Mouse (Mus musculus) MEL (cell line): Measurements from ENCODE around the gene Dpy19l3. TPM values are rescaled to one million over a fixed set of nuclear protein-coding genes. Genes with fewer than 3 reads are reported as not detected.

Experiments used
- DNase-seq: peaks from one replicate; pipeline ENCODE4 v3.0.0; 2011; ENCODE audit warnings: low read depth, low spot score
- H3K27ac ChIP-seq: 2 replicates; pipeline ENCODE4 v1.5.1; 2012; ENCODE audit warnings: low read depth, mild to moderate bottlenecking, control low read depth, low read length, moderate library complexity; ENCODE audit not compliant: control insufficient read depth
- H3K27me3 ChIP-seq, 2 experiments: fragments of 150-350 bp in 1 of 2; sonication (generic) in 1 of 2; 2 replicates each; pipeline ENCODE4 v1.6.1; 2012; ENCODE audit warnings: low read length in 2 of 2, mild to moderate bottlenecking in 2 of 2, improper control_type of control experiment in 1 of 2, moderate library complexity in 1 of 2; ENCODE audit not compliant: insufficient read depth in 2 of 2, control insufficient read depth in 1 of 2
- H3K36me3 ChIP-seq, 2 experiments: 2 replicates each; pipeline ENCODE4 v1.6.1; 2012 to 2014; ENCODE audit warnings: low read length in 2 of 2, improper control_type of control experiment in 1 of 2, inconsistent platforms in 1 of 2, mild to moderate bottlenecking in 1 of 2; ENCODE audit not compliant: insufficient read depth in 2 of 2, control insufficient read depth in 1 of 2
- H3K4me1 ChIP-seq, 2 experiments: fragments of 150-350 bp in 1 of 2; sonication (generic) in 1 of 2; 2 replicates each; pipeline ENCODE4 v1.6.1; 2012; ENCODE audit warnings: low read length in 2 of 2, improper control_type of control experiment in 1 of 2, mild to moderate bottlenecking in 1 of 2; ENCODE audit not compliant: insufficient read depth in 2 of 2, control insufficient read depth in 1 of 2
- H3K4me3 ChIP-seq, 2 experiments: fragments of 150-350 bp in 1 of 2; sonication (generic) in 1 of 2; 2 replicates each; pipeline ENCODE4 v1.5.1; 2012; ENCODE audit warnings: low read depth in 2 of 2, low read length in 2 of 2, mild to moderate bottlenecking in 2 of 2, moderate library complexity in 2 of 2, control low read depth in 1 of 2, improper control_type of control experiment in 1 of 2; ENCODE audit not compliant: control insufficient read depth in 1 of 2, insufficient read depth in 1 of 2
- H3K79me2 ChIP-seq: 2 replicates; pipeline ENCODE4 v1.6.1; 2012; ENCODE audit warnings: mild to moderate bottlenecking, low read length, moderate library complexity; ENCODE audit not compliant: control insufficient read depth, poor library complexity, insufficient read depth
- H3K9ac ChIP-seq: 2 replicates; pipeline ENCODE4 v1.6.1; 2012; ENCODE audit warnings: low read depth, mild to moderate bottlenecking, control low read depth, low read length, moderate library complexity; ENCODE audit not compliant: control insufficient read depth, poor library complexity, severe bottlenecking
- H3K9me3 ChIP-seq: fragments of 150-350 bp; sonication (generic); replicated peaks from 2 replicates; pipeline ENCODE4 v1.6.1; 2012; ENCODE audit warnings: mild to moderate bottlenecking, low read length, improper control_type of control experiment, moderate library complexity; ENCODE audit not compliant: insufficient read depth
- BHLHE40 ChIP-seq: IDR thresholded peaks from 2 replicates; pipeline ENCODE4 v1.6.1; 2012; ENCODE audit warnings: low read depth, mild to moderate bottlenecking, inconsistent platforms, low read length, improper control_type of control experiment, borderline replicate concordance
- CHD1 ChIP-seq: IDR thresholded peaks from 2 replicates; pipeline ENCODE4 v1.6.1; 2012; ENCODE audit warnings: low read depth, mild to moderate bottlenecking, inconsistent platforms, low read length, improper control_type of control experiment
- E2F4 ChIP-seq: IDR thresholded peaks from 2 replicates; pipeline ENCODE4 v1.6.1; 2011; ENCODE audit warnings: low read depth, low read length, improper control_type of control experiment, borderline replicate concordance
- MAZ ChIP-seq: IDR thresholded peaks from 2 replicates; pipeline ENCODE4 v1.6.1; 2012; ENCODE audit warnings: low read depth, mild to moderate bottlenecking, inconsistent platforms, low read length, improper control_type of control experiment
- NELFE ChIP-seq: IDR thresholded peaks from 2 replicates; pipeline ENCODE4 v1.6.1; 2011; ENCODE audit warnings: low read depth, low read length, improper control_type of control experiment
- NRF1 ChIP-seq: IDR thresholded peaks from 2 replicates; pipeline ENCODE4 v1.6.1; 2014; ENCODE audit warnings: low read depth, mild to moderate bottlenecking, inconsistent platforms, low read length, improper control_type of control experiment, moderate library complexity; ENCODE audit not compliant: poor library complexity, insufficient read depth, severe bottlenecking
- RCOR1 ChIP-seq: IDR thresholded peaks from 2 replicates; pipeline ENCODE4 v1.6.1; 2012; ENCODE audit warnings: low read depth, mild to moderate bottlenecking, inconsistent platforms, low read length, improper control_type of control experiment
- SIN3A ChIP-seq: IDR thresholded peaks from 2 replicates; pipeline ENCODE4 v1.6.1; 2012; ENCODE audit warnings: low read length, improper control_type of control experiment, inconsistent platforms
- SMC3 ChIP-seq: IDR thresholded peaks from 2 replicates; pipeline ENCODE4 v1.6.1; 2011; ENCODE audit warnings: low read depth, low read length, improper control_type of control experiment
- TAL1 ChIP-seq: IDR thresholded peaks from 2 replicates; pipeline ENCODE4 v1.6.1; 2012; ENCODE audit warnings: mild to moderate bottlenecking, inconsistent platforms, low read length, moderate library complexity, mixed read lengths
- UBTF ChIP-seq: IDR thresholded peaks from 2 replicates; pipeline ENCODE4 v1.6.1; 2012; ENCODE audit warnings: low read depth, mild to moderate bottlenecking, inconsistent platforms, low read length, improper control_type of control experiment, moderate library complexity, borderline replicate concordance; ENCODE audit not compliant: insufficient read depth
- USF2 ChIP-seq, 2 experiments: IDR thresholded peaks; 2 replicates each; pipeline ENCODE4 v1.6.1; 2011 to 2012; ENCODE audit warnings: improper control_type of control experiment in 2 of 2, low read length in 2 of 2, borderline replicate concordance in 1 of 2, inconsistent platforms in 1 of 2, low read depth in 1 of 2, mild to moderate bottlenecking in 1 of 2; ENCODE audit not compliant: insufficient read depth in 1 of 2
- ZC3H11A ChIP-seq: IDR thresholded peaks from 2 replicates; pipeline ENCODE4 v1.6.1; 2012; ENCODE audit warnings: low read depth, mild to moderate bottlenecking, inconsistent platforms, low read length, improper control_type of control experiment
- ZMIZ1 ChIP-seq: IDR thresholded peaks from 2 replicates; pipeline ENCODE4 v1.6.1; 2012; ENCODE audit warnings: low read depth, mild to moderate bottlenecking, inconsistent platforms, low read length, improper control_type of control experiment, moderate library complexity
- polyA plus RNA-seq, 2 experiments: library from polyadenylated mRNA; stranded (reverse) in 1 of 2; unstranded in 1 of 2; fragments of >175 nt in 1 of 2; fragments of >200 nt in 1 of 2; gene quantifications; 2 replicates each; pipeline versions ENCODE4 v1.2.1 to v1.2.4; 2012; ENCODE audit warnings: low replicate concordance in 2 of 2, low read depth in 1 of 2; ENCODE audit not compliant: insufficient read length in 2 of 2, insufficient read depth in 1 of 2, missing spikeins in 1 of 2
- total RNA-seq: library from RNA; depleted of rRNA; stranded (reverse); fragments of 300-350 nt; gene quantifications from 2 replicates; pipeline ENCODE4 v1.2.3, GENCODE M21; 2012

The Dpy19l3 gene
- total and polyA plus RNA-seq, 3 experiments: 7.4 to 9.9 TPM; not detected in 1

GRCm38 (mm10) chr7:35747397-35747964, 6.8 kb downstream of the Dpy19l3 start:
- H3K27me3 ChIP-seq: no peaks in the 10 kb centered on the region
- no peaks in the 10 kb centered on the region for H3K79me2 ChIP-seq
- TF ChIP-seq TAL1 (no peak), CHD1 (no peak), BHLHE40 (no peak), RCOR1 (no peak), E2F4 (no peak), NRF1 (no peak), ZC3H11A (no peak), USF2 (IDR thresholded peaks at IDR 0.05; ENCODE audit: borderline replicate concordance in 1 of 2, insufficient read depth in 1 of 2, low read depth in 1 of 2, low read length in 2 of 2) (no peak), SIN3A (no peak), UBTF (no peak), MAZ (no peak), NELFE (no peak), SMC3 (no peak)
- no peak for DNase-seq
- no peak overlapping the region for H3K9ac ChIP-seq
- no peak overlapping the region for H3K27ac ChIP-seq
- H3K9me3 ChIP-seq: no peaks in the 10 kb centered on the region
- H3K36me3 ChIP-seq: no peaks in the 10 kb centered on the region
- no peak overlapping the region for H3K4me3 ChIP-seq
- no peaks in the 10 kb centered on the region for H3K4me1 ChIP-seq

GRCm38 (mm10) chr7:35746686-35747396, 7.4 kb downstream of the Dpy19l3 start:
- no peaks in the 10 kb centered on the region for H3K9me3 ChIP-seq
- H3K36me3 ChIP-seq: no peaks in the 10 kb centered on the region
- H3K79me2 ChIP-seq: no peaks in the 10 kb centered on the region
- TF ChIP-seq NELFE: no peak
- no peak for TF ChIP-seq ZMIZ1
- no peaks in the 10 kb centered on the region for H3K27me3 ChIP-seq
- DNase-seq: no peak
- H3K9ac ChIP-seq: no peak overlapping the region
- no peaks in the 10 kb centered on the region for H3K4me1 ChIP-seq
- H3K4me3 ChIP-seq: no peak overlapping the region
- H3K27ac ChIP-seq: no peak overlapping the region
